Mouse (Mus musculus): ENCODE results near the gene Tubb4a. TPM values are rescaled to one million over a fixed set of nuclear protein-coding genes. Genes with fewer than 3 reads are reported as not detected.

The Tubb4a gene
- polyA plus RNA-seq, 1 experiment, result 1.4 TPM

DNA sequence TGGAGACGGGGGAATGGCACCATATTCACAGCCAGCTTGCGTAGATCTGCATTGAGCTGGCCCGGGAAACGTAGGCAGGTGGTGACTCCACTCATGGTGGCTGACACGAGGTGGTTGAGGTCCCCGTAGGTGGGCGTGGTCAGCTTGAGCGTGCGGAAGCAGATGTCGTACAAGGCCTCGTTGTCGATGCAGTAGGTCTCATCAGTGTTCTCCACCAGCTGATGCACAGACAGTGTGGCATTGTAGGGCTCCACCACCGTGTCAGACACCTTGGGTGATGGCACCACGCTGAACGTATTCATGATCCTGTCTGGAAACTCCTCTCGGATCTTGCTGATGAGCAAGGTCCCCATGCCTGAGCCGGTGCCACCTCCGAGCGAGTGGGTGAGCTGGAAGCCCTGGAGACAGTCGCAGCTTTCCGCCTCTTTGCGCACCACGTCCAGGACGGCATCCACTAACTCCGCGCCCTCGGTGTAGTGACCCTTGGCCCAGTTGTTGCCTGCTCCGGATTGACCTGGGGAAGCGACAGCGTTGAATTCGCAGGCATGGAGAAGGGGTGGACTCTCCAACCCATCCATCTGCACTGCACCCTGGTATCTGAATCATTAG lies 6.2 kb downstream of the Tubb4a start:
- Histone ChIP-seq H3K4me3 (replicated peaks) (peak overlapping the region; percentile 3), H3K27me3 (replicated peaks) (peaks cover 4% of the 10 kb centered on the region), H3K4me1 (peaks cover 66% of the 10 kb centered on the region), H3K36me3 (replicated peaks; ENCODE audit: low read length) (peaks cover 35% of the 10 kb centered on the region), H3K9me3 (no peaks in the 10 kb centered on the region)
- TF ChIP-seq FLI1 (IDR thresholded peaks at IDR 0.05; ENCODE audit: low read length) (no peak), GATA1 (IDR thresholded peaks at IDR 0.05; ENCODE audit: borderline replicate concordance, low read length) (no peak)

DNA sequence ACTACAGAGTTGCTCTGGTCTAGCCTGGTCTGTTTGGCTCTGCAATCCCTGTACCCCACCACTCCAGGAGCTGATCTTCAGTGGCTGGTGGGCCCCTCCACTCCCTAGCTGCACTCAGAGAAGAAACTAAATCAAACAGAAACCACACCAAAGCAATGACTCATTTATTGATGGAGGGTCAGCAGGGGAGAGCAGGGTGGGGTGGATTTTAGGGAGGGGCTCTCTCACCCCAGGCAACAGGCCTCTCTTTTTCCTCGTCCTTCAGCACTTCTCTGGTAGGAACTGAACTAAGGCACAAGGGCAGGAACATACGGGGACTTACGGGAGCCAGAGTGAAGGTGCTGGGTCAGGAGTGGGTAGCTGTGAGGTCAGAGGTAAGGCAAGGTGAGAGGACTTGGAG lies 7.7 kb downstream of the Tubb4a start:
- H3K4me1 ChIP-seq, result peaks cover 71% of the 10 kb centered on the region
- H3K4me3 ChIP-seq (replicated peaks), result no peak overlapping the region
- TF ChIP-seq GATA1 (IDR thresholded peaks at IDR 0.05; ENCODE audit: borderline replicate concordance, low read length) (no peak), FLI1 (IDR thresholded peaks at IDR 0.05; ENCODE audit: low read length) (no peak)
- peaks cover 45% of the 10 kb centered on the region for H3K36me3 ChIP-seq (replicated peaks; ENCODE audit: low read length)
- H3K27me3 ChIP-seq (replicated peaks), result peaks cover 2% of the 10 kb centered on the region
- no peaks in the 10 kb centered on the region for H3K9me3 ChIP-seq

DNA sequence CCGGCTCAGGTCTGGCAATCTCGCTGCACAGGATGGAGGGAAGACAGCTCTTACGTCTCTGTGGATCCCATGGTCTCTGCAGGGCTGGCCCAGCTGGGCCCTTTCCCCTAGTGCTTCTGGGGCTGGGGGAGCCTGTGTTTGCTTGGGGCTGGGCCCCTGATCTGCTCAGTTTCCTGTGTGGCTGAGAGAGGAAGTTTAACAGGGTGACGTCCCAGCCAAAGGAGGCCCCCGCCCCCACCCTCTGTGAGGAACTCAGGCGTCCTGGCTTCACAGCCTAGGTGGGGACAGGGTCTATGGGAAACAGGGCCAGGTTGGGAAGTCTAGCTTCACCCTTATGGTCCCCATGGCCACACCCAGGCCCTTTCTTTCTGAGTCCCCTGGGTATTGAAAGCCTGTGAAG lies 9.2 kb downstream of the Tubb4a start, which contains the start of gene Dennd1c:
Dennd1c (minus strand) TSS at position 179 of the 400 bp plus-strand sequence.
- Histone ChIP-seq H3K36me3 (replicated peaks; ENCODE audit: low read length) (peaks cover 53% of the 10 kb centered on the region), H3K4me3 (replicated peaks) (peak within 1 kb of the TSS; percentile 86), H3K9me3 (no peaks in the 10 kb centered on the region), H3K27me3 (replicated peaks) (no peaks in the 10 kb centered on the region), H3K4me1 (peaks cover 60% of the 10 kb centered on the region)
- TF ChIP-seq GATA1 (IDR thresholded peaks at IDR 0.05; ENCODE audit: borderline replicate concordance, low read length) (no peak), FLI1 (IDR thresholded peaks at IDR 0.05; ENCODE audit: low read length) (no peak)

DNA sequence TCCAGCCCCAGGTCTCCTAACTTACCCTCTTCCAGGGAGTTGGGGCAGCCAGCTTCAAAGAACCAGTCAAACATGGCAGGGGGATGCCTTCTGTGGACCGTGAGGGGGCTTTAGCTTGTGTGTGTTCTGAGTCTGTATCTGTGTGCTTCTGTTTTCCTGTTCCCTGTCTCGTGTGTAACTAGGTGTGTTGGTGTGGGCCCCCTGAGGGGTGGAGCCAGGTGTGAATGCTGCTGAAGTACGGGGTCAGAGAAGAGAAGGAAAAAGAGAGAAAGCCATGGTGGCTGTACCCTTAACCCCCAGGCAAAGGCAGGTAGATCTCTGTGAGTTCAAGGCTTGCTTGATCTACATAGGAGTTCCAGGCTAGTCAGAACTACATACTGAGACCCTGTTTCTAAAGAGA lies 10.7 kb downstream of the Tubb4a start:
- Histone ChIP-seq H3K4me1 (peaks cover 57% of the 10 kb centered on the region), H3K36me3 (replicated peaks; ENCODE audit: low read length) (peaks cover 57% of the 10 kb centered on the region), H3K9me3 (no peaks in the 10 kb centered on the region), H3K4me3 (replicated peaks) (no peak overlapping the region), H3K27me3 (replicated peaks) (no peaks in the 10 kb centered on the region)
- TF ChIP-seq GATA1 (IDR thresholded peaks at IDR 0.05; ENCODE audit: borderline replicate concordance, low read length) (no peak), FLI1 (IDR thresholded peaks at IDR 0.05; ENCODE audit: low read length) (no peak)

DNA sequence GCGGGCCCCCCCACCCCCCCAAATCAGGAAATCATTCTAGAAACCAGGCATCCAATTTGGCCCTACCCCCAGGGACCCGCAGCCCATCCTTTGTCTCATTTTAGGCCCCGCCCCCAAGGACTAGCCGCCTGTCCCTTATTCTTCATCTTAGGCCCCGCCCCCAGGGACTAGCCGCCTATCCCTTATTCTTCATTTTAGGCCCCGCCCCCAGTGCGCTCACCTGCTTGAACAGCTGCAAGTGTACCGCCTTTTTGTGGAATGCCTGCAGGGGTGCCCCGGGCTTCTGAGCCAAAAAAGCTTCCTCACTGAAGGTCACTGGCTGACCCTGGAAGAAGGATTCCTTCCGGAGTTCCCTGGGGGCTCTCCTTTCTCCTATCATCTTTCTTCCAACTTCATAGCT lies 16.9 kb downstream of the Tubb4a start:
- TF ChIP-seq FLI1 (IDR thresholded peaks at IDR 0.05; ENCODE audit: low read length), result no peak
- no peak for TF ChIP-seq GATA1 (IDR thresholded peaks at IDR 0.05; ENCODE audit: borderline replicate concordance, low read length)
- Histone ChIP-seq H3K36me3 (replicated peaks; ENCODE audit: low read length) (peaks cover 73% of the 10 kb centered on the region), H3K4me3 (replicated peaks) (no peak overlapping the region)

DNA sequence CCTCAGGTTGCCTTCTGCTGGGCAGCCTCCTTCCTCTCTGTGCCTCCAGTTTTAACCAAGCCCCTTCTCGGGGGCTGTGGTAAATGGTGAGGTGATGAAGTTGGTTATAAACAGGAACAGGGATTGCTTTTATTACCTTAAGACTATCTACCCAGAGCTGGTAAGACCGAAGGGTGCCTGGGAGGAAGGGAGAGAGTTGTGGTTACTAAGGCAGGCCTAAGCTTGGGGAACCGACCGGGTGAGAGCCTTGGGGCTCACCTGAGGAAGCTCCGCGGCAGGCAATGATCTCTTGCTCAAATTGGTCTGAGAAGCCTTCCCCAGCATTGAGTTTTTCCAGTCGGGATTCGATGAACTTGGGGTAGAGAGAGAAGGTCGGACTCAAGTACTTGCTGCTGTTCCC lies 17.3 kb downstream of the Tubb4a start:
- peaks cover 1% of the 10 kb centered on the region for H3K27me3 ChIP-seq (replicated peaks)
- H3K36me3 ChIP-seq (replicated peaks; ENCODE audit: low read length), result peaks cover 74% of the 10 kb centered on the region
- no peak overlapping the region for H3K4me3 ChIP-seq (replicated peaks)
- H3K4me1 ChIP-seq, result peaks cover 3% of the 10 kb centered on the region; the same call in 1 of the 2 replicates
- TF ChIP-seq GATA1 (IDR thresholded peaks at IDR 0.05; ENCODE audit: borderline replicate concordance, low read length) (no peak), FLI1 (IDR thresholded peaks at IDR 0.05; ENCODE audit: low read length) (no peak)
- H3K9me3 ChIP-seq, result no peaks in the 10 kb centered on the region

More for the DNA sequence above, 16.9 kb downstream of the Tubb4a start:
- no peaks in the 10 kb centered on the region for H3K9me3 ChIP-seq
- no peaks in the 10 kb centered on the region for H3K4me1 ChIP-seq
- H3K27me3 ChIP-seq (replicated peaks), result no peaks in the 10 kb centered on the region

DNA sequence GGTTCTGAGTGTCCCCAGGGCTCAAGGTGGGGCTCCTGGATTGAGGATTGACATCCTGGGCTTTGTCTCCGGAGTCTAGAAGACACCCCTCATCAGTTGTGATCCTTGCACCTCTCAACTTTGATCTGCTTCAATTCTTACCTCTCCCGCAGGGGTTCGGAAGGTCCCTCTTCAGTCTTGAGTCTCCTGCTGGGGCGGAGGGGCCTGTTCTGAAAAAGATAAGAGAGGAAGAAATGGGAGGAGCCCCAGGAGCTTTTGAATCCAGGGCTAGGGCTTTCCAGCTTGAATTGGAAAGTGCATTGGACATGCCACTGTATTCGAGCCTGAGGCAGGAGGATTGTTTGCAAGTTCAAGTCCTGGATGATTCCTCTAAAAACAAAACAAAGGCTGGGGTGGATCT lies 20.7 kb downstream of the Tubb4a start:
- peaks cover 26% of the 10 kb centered on the region for H3K27me3 ChIP-seq (replicated peaks)
- H3K36me3 ChIP-seq (replicated peaks; ENCODE audit: low read length), result peaks cover 49% of the 10 kb centered on the region
- no peaks in the 10 kb centered on the region for H3K9me3 ChIP-seq
- TF ChIP-seq GATA1 (IDR thresholded peaks at IDR 0.05; ENCODE audit: borderline replicate concordance, low read length) (no peak), FLI1 (IDR thresholded peaks at IDR 0.05; ENCODE audit: low read length) (no peak)
- H3K4me3 ChIP-seq (replicated peaks), result no peak overlapping the region
- H3K4me1 ChIP-seq, result peaks cover 18% of the 10 kb centered on the region

DNA sequence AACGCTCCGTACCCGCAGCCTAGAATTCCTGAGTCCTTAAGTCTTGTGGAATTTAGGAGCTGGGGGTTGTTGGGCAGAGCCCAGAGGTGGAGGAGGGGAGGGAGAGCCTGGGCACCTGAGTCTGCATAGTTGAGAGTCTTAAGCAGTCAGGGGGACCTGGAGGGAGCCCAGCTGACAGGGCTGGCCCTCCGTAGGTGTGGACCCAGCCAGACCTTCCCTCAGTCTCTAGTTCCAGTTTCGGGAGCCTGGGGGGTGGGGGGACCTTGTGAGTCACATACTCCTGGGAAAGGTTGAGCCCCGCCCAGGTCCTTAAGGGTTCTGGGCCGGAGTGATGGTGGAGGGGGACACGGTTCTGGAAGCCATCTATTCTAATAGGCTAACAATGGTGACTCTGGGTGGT lies 24.6 kb downstream of the Tubb4a start:
- TF ChIP-seq FLI1 (IDR thresholded peaks at IDR 0.05; ENCODE audit: low read length) (no peak), GATA1 (IDR thresholded peaks at IDR 0.05; ENCODE audit: borderline replicate concordance, low read length) (no peak)
- Histone ChIP-seq H3K4me3 (replicated peaks) (no peak overlapping the region), H3K4me1 (peaks cover 50% of the 10 kb centered on the region), H3K36me3 (replicated peaks; ENCODE audit: low read length) (peaks cover 25% of the 10 kb centered on the region), H3K27me3 (replicated peaks) (peaks cover 63% of the 10 kb centered on the region), H3K9me3 (no peaks in the 10 kb centered on the region)

DNA sequence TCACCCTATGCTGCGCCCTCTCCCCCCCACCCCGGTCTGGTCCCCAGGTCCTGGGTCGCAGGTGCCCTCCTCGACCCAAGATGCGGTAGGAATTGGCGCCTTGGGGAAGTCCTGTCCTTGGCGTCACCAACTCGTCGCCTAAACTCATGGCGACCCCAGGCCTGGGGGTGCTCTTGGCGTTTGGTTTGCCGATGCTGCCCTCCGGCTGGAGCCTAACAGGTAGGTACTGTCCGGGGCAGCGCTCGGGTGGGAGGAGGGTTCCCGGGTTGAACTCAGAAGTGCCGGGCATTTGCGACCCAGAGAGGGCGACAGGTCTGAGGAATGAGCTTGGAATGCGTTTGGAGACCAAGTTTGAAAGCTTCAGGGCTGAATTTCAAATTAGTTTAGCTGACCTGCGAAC lies 25.0 kb downstream of the Tubb4a start:
- Histone ChIP-seq H3K4me1 (peaks cover 50% of the 10 kb centered on the region), H3K9me3 (no peaks in the 10 kb centered on the region), H3K27me3 (replicated peaks) (peaks cover 68% of the 10 kb centered on the region), H3K4me3 (replicated peaks) (peak overlapping the region; percentile 57), H3K36me3 (replicated peaks; ENCODE audit: low read length) (peaks cover 20% of the 10 kb centered on the region)
- TF ChIP-seq FLI1 (IDR thresholded peaks at IDR 0.05; ENCODE audit: low read length) (no peak), GATA1 (IDR thresholded peaks at IDR 0.05; ENCODE audit: borderline replicate concordance, low read length) (no peak)

DNA sequence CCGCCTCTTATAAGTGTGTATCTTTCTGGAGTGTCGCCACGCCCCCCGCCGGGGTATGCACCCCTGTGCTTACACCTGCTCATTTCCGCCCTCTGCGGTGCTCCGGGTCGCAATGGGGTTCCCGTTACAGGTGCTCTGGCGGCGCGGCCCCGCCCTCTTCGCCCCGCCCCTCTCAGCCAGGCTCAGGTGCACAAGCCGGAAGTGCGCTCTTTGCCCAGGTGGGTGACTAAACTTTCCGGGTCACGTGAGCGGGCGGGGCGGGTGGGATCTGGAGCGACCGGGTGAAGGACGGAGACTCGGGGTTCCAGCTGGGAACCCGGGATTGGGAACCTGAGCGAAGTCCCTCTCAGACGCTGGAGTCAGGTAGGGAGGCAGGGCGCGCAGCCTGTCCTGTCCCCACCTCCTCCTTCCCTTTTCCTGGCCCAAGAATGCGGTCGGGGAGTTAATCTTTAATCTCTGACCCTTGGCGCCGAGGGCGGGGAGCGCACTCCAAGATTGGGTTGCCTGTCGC lies 25.5 kb downstream of the Tubb4a start:
- no peak for TF ChIP-seq FLI1 (IDR thresholded peaks at IDR 0.05; ENCODE audit: low read length)
- TF ChIP-seq GATA1 (IDR thresholded peaks at IDR 0.05; ENCODE audit: borderline replicate concordance, low read length), result no peak
- Histone ChIP-seq H3K4me3 (replicated peaks) (peak overlapping the region; percentile 76), H3K36me3 (replicated peaks; ENCODE audit: low read length) (peaks cover 16% of the 10 kb centered on the region), H3K9me3 (no peaks in the 10 kb centered on the region), H3K27me3 (replicated peaks) (peaks cover 72% of the 10 kb centered on the region), H3K4me1 (peaks cover 50% of the 10 kb centered on the region)
